Mouse (Mus musculus): Measurements from ENCODE around the gene Dnaaf1.

The Dnaaf1 gene

DNA sequence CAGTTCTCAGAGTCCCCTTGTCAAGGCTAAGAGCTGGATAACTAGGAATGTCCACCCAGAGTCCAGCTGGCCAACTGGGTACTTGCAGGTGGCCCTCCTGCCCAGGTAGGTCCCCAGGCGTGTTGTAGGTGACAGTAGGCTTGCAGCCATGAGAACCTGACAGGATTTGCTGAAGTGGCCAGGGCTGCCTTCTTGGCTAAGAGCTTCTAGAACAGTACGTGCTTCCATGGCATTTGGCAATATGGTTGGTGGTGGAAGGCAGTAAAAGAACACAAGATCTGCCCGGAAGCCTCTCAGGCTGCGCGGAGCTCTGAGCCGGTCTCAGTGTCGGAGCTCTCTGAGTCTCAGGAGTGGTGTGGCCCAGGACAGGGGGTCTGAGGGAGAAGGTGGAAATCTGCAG is 49.9 kb downstream of the Dnaaf1 start:
- no peak for DNase-seq

- DNase-seq: no peak
Observed at GRCm38 (mm10) chr8:119625788-119626187, 50.8 kb downstream of the Dnaaf1 start.

GRCm38 (mm10) chr8:119627199-119627598 is 52.2 kb downstream of the Dnaaf1 start:
- DNase-seq: no peak

DNA sequence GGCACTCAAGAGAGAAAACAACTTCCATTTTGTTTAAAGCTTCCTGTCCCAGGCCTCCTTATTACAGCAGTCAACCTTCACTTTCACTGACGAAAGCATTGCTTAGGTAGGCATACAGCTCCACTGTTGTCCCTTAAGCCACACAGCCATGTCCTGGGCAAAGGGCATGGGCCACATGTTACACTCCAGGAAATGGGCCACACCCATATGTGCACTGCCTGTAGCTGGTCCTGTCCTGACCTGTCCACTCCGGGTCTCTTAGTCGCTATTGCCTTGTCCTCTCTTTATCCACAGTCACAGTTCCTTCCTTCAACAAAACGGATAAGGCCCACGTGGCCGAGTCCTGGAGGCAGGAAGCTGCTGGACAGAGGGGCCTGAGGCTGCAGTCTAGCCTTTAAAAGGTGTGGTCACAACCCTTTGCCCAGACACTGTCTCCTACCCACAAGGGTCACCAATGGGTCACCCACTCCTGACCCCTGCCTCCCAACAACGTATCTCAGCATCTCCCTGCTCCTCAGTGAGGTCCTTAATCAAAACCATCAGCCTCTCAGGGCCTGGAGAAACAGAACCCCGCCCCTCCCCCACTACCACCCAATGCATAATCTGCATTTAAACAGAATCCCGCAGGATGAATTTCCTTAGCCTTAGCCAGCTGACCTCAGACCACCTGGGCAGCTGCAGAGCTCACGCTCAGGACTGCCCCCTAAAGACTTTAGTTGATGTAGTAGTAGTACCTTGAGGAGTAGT is 52.8 kb downstream of the Dnaaf1 start:
- no peak for DNase-seq

GRCm38 (mm10) chr8:119630841-119631240 is 55.8 kb downstream of the Dnaaf1 start:
- DNase-seq: no peak

GRCm38 (mm10) chr8:119632246-119632645 is 57.2 kb downstream of the Dnaaf1 start:
- no peak for DNase-seq

DNA sequence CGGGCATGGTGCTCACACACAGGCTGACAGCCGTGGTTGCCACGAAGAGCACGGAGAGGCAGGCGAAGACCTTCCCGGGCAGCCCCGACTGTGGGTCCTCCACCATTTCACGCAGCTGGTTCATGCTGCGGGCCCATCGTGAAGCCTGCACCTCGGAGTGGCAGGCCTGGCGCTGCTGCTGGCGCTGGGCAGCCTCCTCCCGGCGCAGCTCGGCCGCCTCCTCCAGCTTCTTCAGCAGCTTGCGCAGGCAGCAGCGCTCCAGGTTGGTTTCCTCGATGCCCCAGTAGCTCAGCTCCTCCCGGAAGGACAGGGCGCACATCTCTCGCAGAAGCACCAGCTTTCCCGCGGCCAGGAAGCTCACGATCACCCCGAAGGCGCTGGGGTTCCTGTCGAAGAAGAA is 57.9 kb downstream of the Dnaaf1 start:
- no peak for DNase-seq

- no peak for DNase-seq
Observed at GRCm38 (mm10) chr8:119634616-119635336, 59.7 kb downstream of the Dnaaf1 start.

DNA sequence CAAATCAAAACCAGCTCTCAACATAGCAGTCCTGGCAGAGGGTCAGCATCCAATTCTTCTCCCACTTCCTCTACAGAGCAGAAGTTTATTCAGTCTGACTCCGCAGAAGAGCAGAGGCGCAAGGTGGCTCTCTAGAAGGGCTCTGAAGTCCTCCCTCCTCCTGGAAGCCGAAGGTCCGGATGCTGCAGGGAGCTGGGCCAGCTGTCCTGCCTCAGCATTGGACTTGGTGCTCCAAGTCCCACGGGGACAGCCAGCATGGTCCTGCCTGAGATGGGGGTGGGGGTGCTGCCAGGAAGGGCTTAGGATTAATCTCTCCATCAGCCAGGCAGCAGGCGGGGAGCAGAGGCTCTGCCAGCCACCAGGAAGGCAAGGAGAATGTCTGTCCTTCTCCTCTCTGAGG is 60.3 kb downstream of the Dnaaf1 start, which contains the start of gene Kcng4:
Gene Kcng4 (minus strand): TSS at position 303 of the 400 bp plus-strand sequence.
- peak; percentile 25 for DNase-seq

GRCm38 (mm10) chr8:119635958-119636357 is 60.9 kb downstream of the Dnaaf1 start:
- DNase-seq: no peak

- DNase-seq: no peak
Observed at GRCm38 (mm10) chr8:119636766-119637165, 61.7 kb downstream of the Dnaaf1 start.

DNA sequence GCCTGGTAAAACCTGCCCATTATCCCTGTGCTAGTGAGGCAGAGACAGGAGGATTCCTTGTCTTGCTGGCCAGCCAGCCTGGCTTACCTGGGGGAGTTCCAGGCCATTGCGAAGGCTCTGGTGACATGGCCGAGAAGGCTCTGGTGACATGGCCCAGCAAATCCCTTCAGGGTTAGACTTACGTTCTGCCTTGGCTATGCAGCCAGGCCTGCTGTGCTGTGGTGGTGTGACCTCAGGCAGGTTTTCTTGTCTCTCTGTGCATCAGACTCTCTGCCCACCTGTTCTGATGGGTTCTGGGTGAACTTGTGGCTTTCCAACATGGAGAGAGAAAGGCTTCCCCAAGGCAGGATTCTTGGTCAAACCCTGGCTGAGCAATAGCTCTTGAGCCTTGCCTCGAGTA is 62.3 kb downstream of the Dnaaf1 start:
- no peak for DNase-seq

- peak; percentile 24 for DNase-seq
Observed at GRCm38 (mm10) chr8:119638261-119638660, 63.2 kb downstream of the Dnaaf1 start.

GRCm38 (mm10) chr8:119639798-119640197 is 64.8 kb downstream of the Dnaaf1 start:
- no peak for DNase-seq

DNA sequence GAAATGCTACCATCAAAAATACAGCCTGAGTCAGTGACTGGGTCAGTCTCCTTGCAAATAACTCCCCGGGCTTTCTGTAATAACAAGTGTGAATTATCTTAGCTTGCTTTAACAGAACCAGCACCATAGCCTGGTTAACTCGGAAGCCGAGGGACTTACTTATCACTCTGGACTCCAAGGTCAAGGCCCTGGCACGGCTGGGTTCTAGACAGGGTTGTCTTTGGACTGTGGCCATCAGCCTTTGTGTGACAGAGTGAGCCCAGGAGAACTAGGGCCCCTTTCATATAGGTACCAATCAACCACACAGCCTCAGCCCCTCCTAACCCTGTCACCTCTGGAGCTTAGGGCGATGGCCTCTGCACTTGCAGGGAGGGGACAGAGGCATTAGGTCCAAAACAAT is 66.0 kb downstream of the Dnaaf1 start:
- no peak for DNase-seq

- peak; percentile 46 for DNase-seq
Observed at GRCm38 (mm10) chr8:119642960-119643359, 67.9 kb downstream of the Dnaaf1 start.

DNA sequence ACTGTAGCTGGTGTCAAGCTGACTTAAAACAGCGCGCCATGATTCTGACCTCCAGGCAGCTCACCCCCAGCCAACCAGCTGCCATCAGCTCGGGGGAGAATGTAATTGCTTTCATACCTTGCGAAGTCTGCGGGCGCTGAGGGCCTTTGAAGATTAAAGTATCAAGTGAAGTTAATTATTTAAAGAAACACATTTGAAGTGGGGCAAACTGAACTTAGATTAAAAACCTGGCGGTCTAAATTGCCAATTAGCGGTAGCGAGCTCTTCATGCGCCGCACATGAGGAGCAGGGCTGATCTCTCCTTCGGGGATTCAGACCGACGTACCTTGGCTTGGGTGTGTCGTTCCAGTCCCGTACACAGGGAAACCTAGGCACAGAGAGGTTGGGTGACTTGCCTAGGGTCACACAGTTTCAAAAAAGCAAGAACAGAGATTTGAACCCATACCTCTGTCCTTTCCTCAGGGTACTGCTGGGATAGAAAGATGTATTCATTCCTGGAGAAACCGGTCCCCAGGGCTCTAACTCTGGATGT is 69.5 kb downstream of the Dnaaf1 start:
- no peak for DNase-seq

DNA sequence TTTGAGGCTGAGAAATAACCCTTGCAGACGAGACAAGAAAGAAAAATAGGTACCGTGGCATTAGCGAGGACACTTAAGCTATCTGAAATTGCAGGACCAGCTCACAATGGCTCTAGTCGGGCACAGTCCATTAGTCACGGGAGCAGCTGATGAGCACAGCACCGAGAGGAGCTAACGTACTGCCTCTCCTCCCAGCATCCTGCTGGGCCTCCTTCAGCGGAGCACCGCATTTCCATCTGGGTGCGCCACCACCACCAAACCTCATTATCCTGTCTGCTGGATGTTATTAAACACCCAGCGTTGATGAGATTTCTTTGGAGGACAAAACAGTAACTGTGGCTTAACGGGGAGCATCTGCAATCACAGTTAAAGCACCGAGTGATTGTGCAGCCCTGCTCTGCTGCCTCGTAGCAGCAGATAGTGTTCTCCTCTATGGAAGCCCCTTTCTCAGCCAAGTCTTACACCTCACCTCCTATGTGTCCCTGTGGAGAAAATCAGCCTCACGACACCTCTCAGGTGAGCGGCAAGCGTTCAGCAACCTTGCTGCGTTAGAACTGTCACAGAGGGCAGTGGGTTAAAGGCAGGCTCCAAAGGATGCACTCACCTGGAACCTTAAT is 70.1 kb downstream of the Dnaaf1 start:
- DNase-seq: no peak

GRCm38 (mm10) chr8:119646197-119646596 is 71.2 kb downstream of the Dnaaf1 start:
- DNase-seq: no peak

GRCm38 (mm10) chr8:119646846-119647245 is 71.8 kb downstream of the Dnaaf1 start:
- DNase-seq: no peak
